Mouse (Mus musculus): ENCODE measurements around the gene Ptpn21. TPM values are rescaled to one million over a fixed set of nuclear protein-coding genes. Genes with fewer than 3 reads are reported as not detected.

The Ptpn21 gene
- polyA plus RNA-seq (2016; fragmentation: Nextera tagmentation; extraction: Ambion mirVana) = 7.3 TPM in 2 replicates

DNA sequence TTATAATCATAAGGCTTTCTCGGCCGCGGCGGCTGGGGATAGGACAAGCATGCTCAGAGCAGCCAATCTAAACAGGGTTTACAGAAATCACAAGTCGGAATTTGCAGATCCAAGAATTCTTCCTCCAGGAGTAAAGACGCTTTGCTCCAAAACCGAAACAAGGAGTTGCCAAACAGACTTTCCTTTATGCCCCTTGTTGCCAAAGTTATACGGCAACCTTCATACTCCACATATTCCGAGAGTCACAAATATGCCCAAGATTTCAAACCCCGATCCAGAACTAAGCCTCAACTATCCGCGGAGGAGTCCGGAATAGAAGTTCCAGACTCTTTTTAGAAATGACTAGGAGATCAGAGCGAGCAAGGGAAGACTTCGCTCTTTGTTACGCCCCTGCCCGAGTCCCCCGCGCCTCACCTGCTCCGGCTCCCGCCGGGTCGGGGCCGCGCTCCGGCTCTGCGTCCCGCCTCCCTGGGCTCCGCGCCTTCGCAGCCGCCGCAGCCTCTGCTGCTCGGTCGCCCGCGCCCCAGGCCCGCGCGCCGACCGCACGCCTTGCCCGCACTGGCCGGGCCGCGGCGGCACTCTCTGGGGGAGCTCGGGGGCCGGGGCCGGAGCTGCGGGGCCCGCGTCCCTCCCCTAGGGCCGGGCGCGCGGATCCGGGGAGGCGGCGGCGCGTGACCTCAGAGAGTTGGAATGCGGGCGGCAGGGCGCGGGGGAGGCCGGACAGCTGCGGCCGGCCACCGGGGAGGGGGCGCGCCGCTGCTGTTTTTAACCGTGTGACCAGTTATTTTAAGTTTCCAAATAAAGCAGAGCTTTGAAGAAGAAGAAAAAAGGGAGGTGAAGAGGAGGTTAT, at the start of gene Ptpn21:
Gene Ptpn21 (minus strand): TSS at position 455 of the 850 bp plus-strand sequence.
- peak; percentile 35; the same call in 1 of the 2 replicates for ATAC-seq (ENCODE audit: low FRiP score, low read depth)
- Histone ChIP-seq H3K27ac (no peak within 1 kb of the TSS; the same call in 1 of the 2 replicates), H3K4me3 (peak within 1 kb of the TSS; percentile 90), H3K4me2 (replicated peaks) (peak within 1 kb of the TSS; percentile 95), H3K9ac (peak within 1 kb of the TSS; percentile 94), H3K36me3 (no peaks in the 10 kb centered on the region), H3K9me3 (no peaks in the 10 kb centered on the region), H3K27me3 (replicated peaks) (no peaks in the 10 kb centered on the region; the same call in 1 of the 2 replicates), H3K4me1 (peaks cover 20% of the 10 kb centered on the region)
- 1% methylated on average over 75 of the region's 75 CpGs for WGBS

DNA sequence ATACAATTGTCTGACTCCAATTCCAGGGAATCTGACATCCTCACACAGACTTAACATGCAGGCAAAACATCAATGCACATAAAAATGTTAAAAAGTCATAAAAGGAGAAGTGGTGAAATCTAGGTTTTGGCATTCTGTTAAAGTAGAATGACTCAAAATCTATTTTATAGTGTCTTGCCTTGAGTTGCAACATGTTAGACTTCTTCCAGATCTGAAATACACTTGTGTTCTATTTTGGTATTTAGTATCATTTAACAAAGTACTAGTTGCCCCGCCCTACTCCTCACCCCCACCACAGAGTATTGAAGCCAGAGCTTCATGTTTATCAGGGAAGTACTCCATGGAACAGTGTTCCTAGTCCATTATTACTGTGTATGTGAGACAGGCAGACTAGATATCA, 47.0 kb upstream of the Ptpn21 start:
- no peaks in the 10 kb centered on the region for H3K4me1 ChIP-seq
- no peaks in the 10 kb centered on the region for H3K9me3 ChIP-seq
- no peak overlapping the region for H3K4me3 ChIP-seq
- peaks cover 67% of the 10 kb centered on the region for H3K36me3 ChIP-seq
- no peak overlapping the region for H3K4me2 ChIP-seq (replicated peaks)
- no peak overlapping the region for H3K9ac ChIP-seq
- H3K27ac ChIP-seq = no peak overlapping the region
- H3K27me3 ChIP-seq (replicated peaks) = no peaks in the 10 kb centered on the region
- WGBS = 93% methylated on average over 1 of the region's 1 CpGs
- no peak for ATAC-seq (ENCODE audit: low FRiP score, low read depth)

DNA sequence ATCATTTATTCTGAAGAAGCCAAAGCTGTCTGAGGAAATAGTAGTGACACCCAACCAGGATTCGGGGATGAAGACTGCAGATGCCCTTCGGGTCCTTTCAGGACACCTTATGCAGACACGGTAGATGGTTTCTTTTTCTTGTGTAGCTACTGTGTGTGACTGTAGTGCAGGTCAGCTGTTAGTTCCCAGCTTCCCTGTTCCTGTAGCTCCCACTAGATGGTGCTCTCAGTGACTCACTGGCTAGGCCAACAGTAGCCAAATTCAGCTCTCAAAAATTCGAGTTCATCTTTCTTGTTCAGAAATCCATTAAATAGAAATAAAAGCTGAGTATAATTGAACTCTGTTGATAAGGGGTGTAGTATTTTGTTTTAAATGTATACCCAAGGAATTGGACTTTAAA, 41.9 kb upstream of the Ptpn21 start:
- ATAC-seq (ENCODE audit: low FRiP score, low read depth) = no peak
- Histone ChIP-seq H3K36me3 (peaks cover 72% of the 10 kb centered on the region), H3K27me3 (replicated peaks) (no peaks in the 10 kb centered on the region), H3K9me3 (no peaks in the 10 kb centered on the region), H3K27ac (no peak overlapping the region), H3K4me2 (replicated peaks) (no peak overlapping the region), H3K4me3 (no peak overlapping the region), H3K9ac (no peak overlapping the region), H3K4me1 (no peaks in the 10 kb centered on the region)
- 86% methylated on average over 4 of the region's 4 CpGs for WGBS

DNA sequence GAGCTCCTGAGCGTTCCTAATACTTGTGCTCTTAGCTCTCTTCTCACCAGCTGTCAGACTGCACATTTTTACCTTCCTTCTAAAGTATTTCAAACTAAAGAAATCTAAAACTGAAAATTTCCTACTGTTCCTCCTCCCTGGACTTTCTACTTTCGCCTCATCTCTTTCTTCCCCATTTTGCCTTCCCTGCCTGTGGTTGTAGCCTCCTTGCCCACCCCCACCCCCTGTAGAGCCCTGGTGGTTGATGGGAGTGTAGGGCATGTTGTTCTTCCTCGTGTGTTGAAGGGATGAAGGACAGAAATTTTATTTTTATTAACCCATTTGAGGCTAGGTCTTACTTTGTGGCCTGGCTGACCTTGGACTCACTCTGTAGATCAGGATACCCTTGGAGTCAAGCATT, 40.3 kb upstream of the Ptpn21 start:
- Histone ChIP-seq H3K9me3 (no peaks in the 10 kb centered on the region), H3K27ac (no peak overlapping the region), H3K9ac (no peak overlapping the region), H3K4me3 (no peak overlapping the region), H3K36me3 (peaks cover 67% of the 10 kb centered on the region), H3K4me2 (replicated peaks) (no peak overlapping the region), H3K27me3 (replicated peaks) (no peaks in the 10 kb centered on the region), H3K4me1 (no peaks in the 10 kb centered on the region)
- ATAC-seq (ENCODE audit: low FRiP score, low read depth) = no peak
- 88% methylated on average over 3 of the region's 3 CpGs for WGBS

DNA sequence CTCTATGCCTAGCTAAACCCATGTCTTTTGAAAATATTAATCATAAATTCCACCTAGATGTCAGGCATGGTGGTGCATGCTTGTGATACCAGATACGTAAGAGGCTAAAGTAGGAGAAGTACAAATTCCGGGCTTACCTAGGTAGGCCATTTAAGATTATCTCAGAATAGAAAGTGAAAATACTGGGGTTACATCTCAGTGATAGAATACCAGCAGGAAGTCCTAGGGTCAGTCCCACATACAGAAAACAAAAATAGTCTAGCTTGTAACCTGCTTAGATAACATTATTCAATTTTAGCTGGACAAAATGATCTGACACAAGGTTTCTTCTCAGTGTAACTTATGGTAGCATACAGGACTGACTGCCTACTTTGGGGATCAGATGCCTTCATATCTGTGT, 29.0 kb upstream of the Ptpn21 start:
- Histone ChIP-seq H3K36me3 (peaks cover 73% of the 10 kb centered on the region), H3K27me3 (replicated peaks) (no peaks in the 10 kb centered on the region), H3K4me3 (no peak overlapping the region), H3K4me1 (no peaks in the 10 kb centered on the region), H3K9me3 (no peaks in the 10 kb centered on the region), H3K9ac (no peak overlapping the region), H3K4me2 (replicated peaks) (no peak overlapping the region), H3K27ac (no peak overlapping the region)
- ATAC-seq (ENCODE audit: low FRiP score, low read depth) = no peak
- WGBS = 95% methylated on average over 2 of the region's 2 CpGs

DNA sequence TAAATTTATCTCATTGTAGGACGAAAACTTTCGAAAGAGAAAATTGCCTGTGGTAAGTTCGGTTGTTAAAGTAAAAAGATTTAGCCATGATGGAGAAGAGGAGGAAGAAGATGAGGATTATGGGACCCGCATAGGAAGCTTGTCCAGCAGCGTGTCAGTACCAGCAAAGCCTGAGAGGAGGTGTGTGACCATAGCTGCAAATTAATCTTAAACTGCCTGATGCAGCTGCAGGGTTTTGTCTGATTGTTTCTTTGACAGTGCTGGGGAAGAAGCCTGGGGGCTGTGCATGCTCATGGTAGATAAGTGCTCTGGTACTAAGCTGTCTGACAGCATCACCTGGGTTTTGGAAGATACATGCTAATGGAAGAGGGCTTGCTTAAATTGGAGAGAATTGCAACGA, 22.5 kb upstream of the Ptpn21 start:
- Histone ChIP-seq H3K36me3 (peaks cover 74% of the 10 kb centered on the region), H3K27ac (no peak overlapping the region), H3K4me2 (replicated peaks) (no peak overlapping the region), H3K9ac (no peak overlapping the region), H3K4me1 (no peaks in the 10 kb centered on the region), H3K9me3 (no peaks in the 10 kb centered on the region), H3K4me3 (no peak overlapping the region), H3K27me3 (replicated peaks) (no peaks in the 10 kb centered on the region)
- ATAC-seq (ENCODE audit: low FRiP score, low read depth) = no peak
- WGBS = 93% methylated on average over 6 of the region's 6 CpGs

DNA sequence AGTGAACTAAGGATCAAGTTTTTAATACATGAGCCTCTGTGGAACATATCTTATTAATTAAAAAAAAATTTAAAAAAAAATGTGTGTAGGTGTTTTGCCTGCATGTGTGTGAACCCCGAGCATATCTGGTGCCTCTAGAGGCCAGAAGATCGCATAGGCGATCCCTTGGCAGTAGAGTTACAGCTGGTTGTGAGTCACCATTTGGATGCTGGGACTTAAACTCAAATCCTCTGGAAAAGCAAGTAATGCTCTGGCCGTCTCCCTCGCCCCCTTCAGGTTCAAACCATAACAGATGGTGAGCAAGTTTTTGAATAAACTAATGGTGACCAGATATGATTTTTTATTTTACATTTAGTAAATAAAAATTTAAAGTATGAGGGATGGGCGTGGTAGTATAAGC, 20.4 kb upstream of the Ptpn21 start:
- Histone ChIP-seq H3K4me3 (no peak overlapping the region), H3K4me2 (replicated peaks) (no peak overlapping the region), H3K27ac (no peak overlapping the region), H3K4me1 (no peaks in the 10 kb centered on the region), H3K36me3 (peaks cover 62% of the 10 kb centered on the region), H3K27me3 (replicated peaks) (no peaks in the 10 kb centered on the region), H3K9ac (no peak overlapping the region), H3K9me3 (no peaks in the 10 kb centered on the region)
- no peak for ATAC-seq (ENCODE audit: low FRiP score, low read depth)
- whole genome bisulfite sequencing = 92% methylated on average over 6 of the region's 6 CpGs

DNA sequence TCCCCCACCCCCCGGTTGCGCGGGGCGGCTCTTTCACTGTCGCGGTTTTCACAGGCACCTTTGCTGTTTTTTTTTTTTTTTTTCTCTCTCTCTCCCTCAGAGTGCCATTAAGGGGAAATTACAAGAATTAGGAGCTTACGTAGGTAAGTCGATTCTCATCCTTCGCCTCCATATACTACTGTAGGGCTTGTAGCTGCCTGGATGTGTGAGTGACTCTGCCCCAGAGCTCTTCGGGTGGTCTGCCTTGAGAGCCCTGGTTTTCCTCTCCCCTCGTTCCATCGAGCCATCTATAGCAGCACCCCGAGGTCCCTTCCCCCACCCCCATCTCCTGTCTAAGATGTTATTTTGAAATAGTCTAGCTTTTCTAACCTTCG, 10.2 kb upstream of the Ptpn21 start:
- H3K4me3 ChIP-seq = peak overlapping the region; percentile 91
- H3K4me1 ChIP-seq = peaks cover 18% of the 10 kb centered on the region
- H3K27ac ChIP-seq = peak overlapping the region; percentile 86
- H3K4me2 ChIP-seq (replicated peaks) = peak overlapping the region; percentile 71
- H3K36me3 ChIP-seq = no peaks in the 10 kb centered on the region
- H3K9ac ChIP-seq = peak overlapping the region; percentile 94
- H3K9me3 ChIP-seq = no peaks in the 10 kb centered on the region
- WGBS = 2% methylated on average over 14 of the region's 14 CpGs
- H3K27me3 ChIP-seq (replicated peaks) = no peaks in the 10 kb centered on the region
- peak; percentile 73 for ATAC-seq (ENCODE audit: low FRiP score, low read depth)

DNA sequence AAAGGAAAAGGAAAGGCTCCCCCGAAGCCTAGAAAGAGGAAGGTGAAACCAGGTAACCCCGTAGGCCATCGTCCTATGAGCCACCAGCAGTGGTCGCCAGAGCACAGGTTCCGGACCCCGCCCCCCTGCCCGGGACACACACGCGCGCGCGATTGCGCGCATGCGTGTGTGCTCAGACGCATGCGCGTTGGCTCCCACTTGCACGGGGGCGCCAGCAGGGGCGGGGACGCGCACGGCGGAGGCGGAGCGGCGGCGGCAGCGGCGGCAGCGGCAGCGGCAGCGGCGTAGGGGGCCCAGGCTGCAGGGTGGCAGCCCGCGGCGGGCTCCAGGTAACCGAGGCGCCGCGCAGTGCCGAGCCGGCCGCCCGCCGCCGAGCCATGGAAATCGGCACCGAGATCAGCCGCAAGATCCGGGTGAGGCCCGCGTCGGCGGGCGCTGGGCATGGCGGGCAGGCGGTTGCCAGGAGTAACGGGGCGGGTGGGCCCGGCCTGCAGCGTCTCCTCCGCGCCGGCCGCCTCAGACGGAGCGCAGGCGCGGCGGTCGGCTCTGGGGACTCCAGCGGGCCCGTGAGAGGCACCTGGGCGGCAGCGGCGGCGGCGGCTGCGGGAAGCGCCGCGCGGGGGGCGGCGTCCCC, 9.7 kb upstream of the Ptpn21 start, which contains the start of gene Zc3h14:
Gene Zc3h14 (plus strand): TSS at position 219 of the 634 bp plus-strand sequence.
- Histone ChIP-seq H3K36me3 (no peaks in the 10 kb centered on the region), H3K27ac (peak within 1 kb of the TSS; percentile 86), H3K27me3 (replicated peaks) (no peaks in the 10 kb centered on the region), H3K4me2 (replicated peaks) (peak within 1 kb of the TSS; percentile 71), H3K4me3 (peak within 1 kb of the TSS; percentile 91), H3K9ac (peak within 1 kb of the TSS; percentile 94), H3K4me1 (peaks cover 18% of the 10 kb centered on the region), H3K9me3 (no peaks in the 10 kb centered on the region)
- ATAC-seq (ENCODE audit: low FRiP score, low read depth) = peak; percentile 91
- WGBS = under 1% methylated on average over 74 of the region's 87 CpGs

DNA sequence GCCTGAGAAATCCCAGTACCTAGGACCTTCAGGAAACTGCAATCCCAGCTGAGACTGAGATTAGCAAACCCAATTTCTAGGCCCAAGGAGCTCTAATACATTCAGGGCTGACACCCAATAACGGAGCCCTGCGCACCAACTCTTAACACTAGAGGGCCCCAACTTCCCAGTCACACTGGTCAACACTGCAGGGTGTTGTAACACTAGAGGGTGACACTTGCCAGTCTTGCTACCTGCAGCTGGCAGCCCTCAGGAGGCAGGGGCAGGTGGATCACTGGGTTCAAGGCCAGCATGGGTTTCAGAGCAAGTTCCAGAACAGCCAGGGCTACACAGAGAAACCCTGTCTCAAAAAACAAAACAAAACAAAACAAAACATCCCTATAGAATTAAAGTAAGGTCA, 8.9 kb upstream of the Ptpn21 start:
- WGBS = 14% methylated on average over 2 of the region's 2 CpGs
- ATAC-seq (ENCODE audit: low FRiP score, low read depth) = peak; percentile 27
- Histone ChIP-seq H3K9ac (no peak overlapping the region), H3K36me3 (no peaks in the 10 kb centered on the region), H3K9me3 (no peaks in the 10 kb centered on the region), H3K27ac (no peak overlapping the region), H3K4me3 (no peak overlapping the region), H3K27me3 (replicated peaks) (no peaks in the 10 kb centered on the region), H3K4me1 (peaks cover 18% of the 10 kb centered on the region), H3K4me2 (replicated peaks) (no peak overlapping the region)

DNA sequence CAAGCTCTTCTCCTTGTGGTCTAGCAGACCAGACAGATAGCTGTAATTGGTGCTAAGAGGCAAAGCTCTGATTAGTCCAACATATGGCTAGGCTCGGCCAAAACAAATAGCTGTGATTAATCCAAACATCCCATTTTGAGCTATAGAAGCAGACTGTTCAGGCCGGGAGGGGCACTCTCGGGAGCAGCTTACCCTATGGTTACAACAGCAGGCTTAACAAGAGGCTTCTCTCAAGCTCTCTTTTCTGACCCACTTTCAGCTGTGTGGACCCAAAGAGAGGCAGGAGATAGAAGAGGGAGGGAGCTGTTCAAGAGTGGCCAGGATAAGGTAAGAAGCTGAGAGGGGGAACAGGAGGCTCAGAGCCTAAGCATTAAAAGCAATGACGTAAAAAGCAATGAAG, 8.4 kb upstream of the Ptpn21 start:
- Histone ChIP-seq H3K27me3 (replicated peaks) (no peaks in the 10 kb centered on the region), H3K4me1 (peaks cover 18% of the 10 kb centered on the region), H3K4me3 (no peak overlapping the region), H3K9me3 (no peaks in the 10 kb centered on the region), H3K9ac (no peak overlapping the region), H3K4me2 (replicated peaks) (no peak overlapping the region), H3K36me3 (no peaks in the 10 kb centered on the region), H3K27ac (no peak overlapping the region)
- WGBS = 74% methylated on average over 4 of the region's 4 CpGs
- ATAC-seq (ENCODE audit: low FRiP score, low read depth) = no peak

DNA sequence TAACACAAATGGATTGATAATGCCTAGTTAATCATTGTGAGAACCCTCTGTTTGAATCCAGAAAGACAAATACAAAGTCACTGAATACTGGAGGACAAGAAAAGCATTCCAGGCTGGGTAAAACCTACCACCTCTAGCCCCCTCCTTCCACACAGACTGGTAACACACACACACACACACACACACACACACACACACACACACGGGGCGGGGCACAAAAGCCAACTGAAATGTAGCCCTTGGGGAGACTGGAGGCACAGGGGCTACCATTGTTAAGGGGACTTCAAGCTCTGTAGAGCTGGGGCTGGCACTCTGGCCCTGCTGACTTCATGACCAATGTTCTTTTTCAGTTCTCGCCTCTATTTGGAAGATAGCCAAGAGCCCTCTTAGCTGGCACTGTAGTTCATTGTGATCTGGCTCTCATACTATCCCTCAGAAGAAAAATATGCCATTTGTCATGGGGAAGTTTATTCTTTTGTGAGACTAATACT, 3.9 kb upstream of the Ptpn21 start:
- ATAC-seq (ENCODE audit: low FRiP score, low read depth) = peak; percentile 57; the same call in 1 of the 2 replicates
- H3K9ac ChIP-seq = no peak overlapping the region
- no peak overlapping the region for H3K4me3 ChIP-seq
- H3K4me1 ChIP-seq = peaks cover 6% of the 10 kb centered on the region; the same call in 1 of the 2 replicates
- no peaks in the 10 kb centered on the region for H3K36me3 ChIP-seq
- H3K27me3 ChIP-seq (replicated peaks) = no peaks in the 10 kb centered on the region; the same call in 1 of the 2 replicates
- H3K27ac ChIP-seq = 0 out of 2 replicates have a peak overlapping the region, but pooled peaks have one; percentile 4
- 56% methylated on average over 3 of the region's 3 CpGs for WGBS
- H3K9me3 ChIP-seq = no peaks in the 10 kb centered on the region
- no peak overlapping the region for H3K4me2 ChIP-seq (replicated peaks)

Measured in neural tube, embryonic 12.5 days (tissue).